8 mouse cellular contexts compared by ENCODE assay signal in the genomic region with DNA sequence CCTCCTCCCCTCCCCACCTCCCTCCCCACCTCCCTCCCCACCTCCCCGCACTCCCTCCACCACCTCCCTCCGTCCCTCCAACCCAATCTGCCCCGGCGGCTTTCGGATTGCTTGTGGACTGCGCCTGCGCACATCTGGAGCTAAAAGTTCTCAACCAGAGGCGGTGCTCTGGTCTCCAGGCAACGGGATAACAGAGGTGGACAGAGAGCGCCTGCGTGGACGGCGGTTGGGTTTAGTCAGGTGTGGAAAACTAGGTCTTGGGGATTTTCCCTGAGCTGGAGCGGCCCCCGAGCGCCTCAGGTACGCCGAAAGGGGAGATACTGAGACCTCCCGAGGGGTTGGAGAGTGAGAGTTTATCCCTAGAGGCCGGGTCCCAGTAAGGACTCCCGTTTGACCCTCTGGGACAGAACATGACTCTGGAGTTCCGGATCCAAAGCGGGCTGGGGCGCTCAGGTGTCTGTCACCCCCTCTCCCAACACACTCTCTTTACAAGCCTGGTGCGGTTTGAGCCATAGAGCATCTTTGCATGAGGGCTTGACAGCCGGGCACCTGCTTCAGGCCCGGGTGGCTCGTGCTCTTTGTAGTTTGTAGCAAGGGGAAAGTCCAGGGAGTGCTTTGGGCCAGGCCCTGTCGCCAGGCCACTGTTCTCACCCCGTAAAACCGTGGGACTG. TPM values are rescaled to one million over a fixed set of nuclear protein-coding genes. Genes with fewer than 3 reads are reported as not detected.
DNase-seq lines count a peak whose midpoint lies in the region; ATAC-seq and TF ChIP-seq lines count a peak whose summit lies in the region.

A gene (plus strand): TSS at position 106 of the 671 bp plus-strand sequence.

- no peak for TF ChIP-seq POLR2A in myocyte (IDR thresholded peaks at IDR 0.05; ENCODE audit: insufficient read length, low read depth)

- peaks cover 23% of the 10 kb centered on the region for H3K27me3 ChIP-seq in forebrain, embryonic 10.5 days (ENCODE audit: poor library complexity, severe bottlenecking)
- 0 out of 2 replicates have a peak, but pooled peaks cover 4% of the 10 kb centered on the region for H3K27me3 ChIP-seq in heart, embryonic 14.5 days (ENCODE audit: control insufficient read depth, insufficient read depth, low read length)
- H3K27me3 ChIP-seq in kidney, postnatal 0 days (ENCODE audit: insufficient read depth, low read length): no peaks in the 10 kb centered on the region
- H3K27me3 ChIP-seq in liver, embryonic 11.5 days (replicated peaks; ENCODE audit: control insufficient read depth, insufficient read depth, low read length): peaks cover 16% of the 10 kb centered on the region
- H3K27me3 ChIP-seq in myocyte (ENCODE audit: control insufficient read depth, insufficient read depth, insufficient read length): no peaks in the 10 kb centered on the region

- peaks cover 7% of the 10 kb centered on the region; the same call in 1 of the 2 replicates for H3K9me3 ChIP-seq in forebrain, embryonic 10.5 days
- H3K9me3 ChIP-seq in heart, embryonic 14.5 days (ENCODE audit: control insufficient read depth, low read length): peaks cover 5% of the 10 kb centered on the region; the same call in 1 of the 2 replicates
- H3K9me3 ChIP-seq in kidney, postnatal 0 days (replicated peaks; ENCODE audit: low read length): no peaks in the 10 kb centered on the region
- no peaks in the 10 kb centered on the region for H3K9me3 ChIP-seq in liver, embryonic 11.5 days (ENCODE audit: control insufficient read depth, low read length)

- H3K27ac ChIP-seq in forebrain, embryonic 10.5 days: peak within 1 kb of the TSS; percentile 86
- H3K27ac ChIP-seq in heart, embryonic 14.5 days (replicated peaks in 1 of 2; ENCODE audit: control insufficient read depth in 1 of 2, insufficient read depth in 1 of 2, low read depth in 2 of 2, low read length in 2 of 2): peak within 1 kb of the TSS; percentile 55 to 57; a peak in 3 of 4 replicates
- peak within 1 kb of the TSS; percentile 74 for H3K27ac ChIP-seq in kidney, postnatal 0 days
- H3K27ac ChIP-seq in liver, embryonic 11.5 days (ENCODE audit: low read depth, low read length): no peak within 1 kb of the TSS

- H3K4me1 ChIP-seq in forebrain, embryonic 10.5 days: peaks cover 28% of the 10 kb centered on the region
- H3K4me1 ChIP-seq in heart, embryonic 14.5 days (ENCODE audit: control insufficient read depth in 2 of 2, insufficient read depth in 2 of 2, low read length in 2 of 2): peaks cover 12 to 16% of the 10 kb centered on the region in 2 experiments
- H3K4me1 ChIP-seq in kidney, postnatal 0 days (replicated peaks; ENCODE audit: insufficient read depth, low read length): peaks cover 15% of the 10 kb centered on the region; the same call in 1 of the 2 replicates
- H3K4me1 ChIP-seq in liver, embryonic 11.5 days (replicated peaks; ENCODE audit: control insufficient read depth, insufficient read depth, low read length): 0 out of 2 replicates have a peak, but pooled peaks cover 5% of the 10 kb centered on the region

- peak within 1 kb of the TSS; percentile 75 for H3K9ac ChIP-seq in heart, embryonic 14.5 days (ENCODE audit: low read length)
- peak within 1 kb of the TSS; percentile 55 for H3K9ac ChIP-seq in kidney, postnatal 0 days (ENCODE audit: low read depth, low read length)
- peak within 1 kb of the TSS; percentile 53 for H3K9ac ChIP-seq in liver, embryonic 11.5 days (ENCODE audit: low read depth, low read length)

- H3ac ChIP-seq in myocyte (ENCODE audit: control insufficient read depth, insufficient read length): no peak within 1 kb of the TSS

- ATAC-seq in heart, embryonic 14.5 days (ENCODE audit: insufficient number of reproducible peaks, insufficient read depth, low FRiP score, low read depth): peak; percentile 79
- peak; percentile 87 for ATAC-seq in kidney, postnatal 0 days (replicated peaks; ENCODE audit: low FRiP score, low read depth)
- ATAC-seq in liver, embryonic 11.5 days (replicated peaks; ENCODE audit: low FRiP score): peak; percentile 79

- no peak for TF ChIP-seq CTCF in kidney, postnatal 0 days (IDR thresholded peaks at IDR 0.05; ENCODE audit: low read depth)

- peak within 1 kb of the TSS; percentile 65 for H3K4me3 ChIP-seq in forebrain, embryonic 10.5 days
- peak within 1 kb of the TSS; percentile 49 to 76 for H3K4me3 ChIP-seq in heart, embryonic 14.5 days (ENCODE audit: control insufficient read depth in 1 of 2, insufficient read depth in 1 of 2, low read depth in 1 of 2, low read length in 2 of 2)
- peak within 1 kb of the TSS; percentile 44 for H3K4me3 ChIP-seq in kidney, postnatal 0 days (replicated peaks; ENCODE audit: low read depth, low read length)
- peak within 1 kb of the TSS; percentile 57 for H3K4me3 ChIP-seq in liver, embryonic 11.5 days (ENCODE audit: low read depth, low read length)
- H3K4me3 ChIP-seq in myocyte: peak within 1 kb of the TSS; percentile 46

- peak; percentile 96 for DNase-seq in 3T3-L1 (ENCODE audit: low read depth, low spot score)
- peak; percentile 91 for DNase-seq in adrenal gland, adult 8-10 months
- peak; percentile 94 for DNase-seq in forebrain, embryonic 10.5 days (ENCODE audit: extremely low spot score, low spot score)
- DNase-seq in kidney, postnatal 0 days (ENCODE audit: low spot score): peak; percentile 97
- peak; percentile 78 for DNase-seq in liver, embryonic 11.5 days (ENCODE audit: low spot score)
- DNase-seq in spleen, postnatal 36 days (ENCODE audit: low spot score in 2 of 2): peak; percentile 76 to 80

- H3K79me2 ChIP-seq in myocyte (ENCODE audit: control insufficient read depth, insufficient read depth): no peaks in the 10 kb centered on the region

- no peaks in the 10 kb centered on the region for H3K36me3 ChIP-seq in forebrain, embryonic 10.5 days (replicated peaks)
- H3K36me3 ChIP-seq in heart, embryonic 14.5 days (ENCODE audit: control insufficient read depth, insufficient read depth, low read length): no peaks in the 10 kb centered on the region
- H3K36me3 ChIP-seq in kidney, postnatal 0 days (ENCODE audit: insufficient read depth, low read length): no peaks in the 10 kb centered on the region
- no peaks in the 10 kb centered on the region for H3K36me3 ChIP-seq in liver, embryonic 11.5 days (ENCODE audit: control insufficient read depth, insufficient read depth, low read length)
- H3K36me3 ChIP-seq in myocyte (ENCODE audit: control insufficient read depth, insufficient read depth): no peaks in the 10 kb centered on the region

- WGBS in forebrain, embryonic 10.5 days: 3% methylated on average over 31 of the region's 31 CpGs
- WGBS in heart, embryonic 14.5 days: 4% methylated on average over 29 of the region's 31 CpGs
- WGBS in kidney, postnatal 0 days: 3% methylated on average over 31 of the region's 31 CpGs
- 7% methylated on average over 31 of the region's 31 CpGs for WGBS in liver, embryonic 11.5 days

- peak within 1 kb of the TSS; percentile 78 for H3K4me2 ChIP-seq in heart, embryonic 14.5 days (ENCODE audit: low read length)
- H3K4me2 ChIP-seq in kidney, postnatal 0 days (ENCODE audit: low read length): peak within 1 kb of the TSS; percentile 86
- peak within 1 kb of the TSS; percentile 76 for H3K4me2 ChIP-seq in liver, embryonic 11.5 days
- H3K4me2 ChIP-seq in myocyte (ENCODE audit: low read depth): peak within 1 kb of the TSS; percentile 83

TF ChIP-seq in myocyte, 11 proteins besides CTCF, POLR2A, EP300 and RAD21:
- TF ChIP-seq MAX (IDR thresholded peaks at IDR 0.05; ENCODE audit: low read depth) (no peak), USF1 (IDR thresholded peaks at IDR 0.05; ENCODE audit: low read depth) (no peak), TCF3 (IDR thresholded peaks at IDR 0.05; ENCODE audit: insufficient read length, low read depth) (no peak), MYOD1 (IDR thresholded peaks at IDR 0.05; ENCODE audit: control insufficient read depth in 1 of 3, insufficient read length in 2 of 3, low read depth in 2 of 3) (no peak), SRF (IDR thresholded peaks at IDR 0.05; ENCODE audit: control insufficient read depth, insufficient read length, low read depth) (no peak), REST (IDR thresholded peaks at IDR 0.05; ENCODE audit: insufficient read depth, insufficient read length) (no peak), CEBPB (IDR thresholded peaks at IDR 0.05; ENCODE audit: insufficient read depth, poor library complexity, severe bottlenecking) (no peak), E2F4 (IDR thresholded peaks at IDR 0.05; ENCODE audit: insufficient read depth) (no peak), TCF12 (IDR thresholded peaks at IDR 0.05; ENCODE audit: insufficient read depth, poor library complexity, severe bottlenecking) (no peak), MYOG (IDR thresholded peaks at IDR 0.05; ENCODE audit: control insufficient read depth in 1 of 3, insufficient read depth in 1 of 3, insufficient read length in 2 of 3, low read depth in 2 of 3) (no peak), POLR2AphosphoS2 (IDR thresholded peaks at IDR 0.05; ENCODE audit: insufficient read length, low read depth) (no peak)

RNA-seq across cellular contexts. Expression of the gene that starts here (rescaled TPM):
- 1 to 10 TPM; 2.5 to 4.3 (median 3.4) TPM for total RNA-seq in adrenal gland, adult 8-10 months (2022)
- 1.3 and 1.7 TPM in 2 replicates for polyA plus RNA-seq in forebrain, embryonic 10.5 days (2016; fragmentation: Nextera tagmentation; extraction: Ambion mirVana)
- 0.93 and 1.1 TPM in 2 replicates for polyA plus RNA-seq in heart, embryonic 14.5 days (2014; fragmentation: Nextera tagmentation; extraction: Ambion mirVana)
- polyA plus RNA-seq in kidney, postnatal 0 days (2015; fragmentation: Nextera tagmentation; extraction: Ambion mirVana): 3.5 TPM in 2 replicates
- 0.43 and 0.49 TPM in 2 replicates for polyA plus RNA-seq in liver, embryonic 11.5 days (2014; fragmentation: Nextera tagmentation; extraction: Ambion mirVana)
- polyA plus RNA-seq in myocyte (2012; fragmentation: generic; extraction: Trizol): 1.7 TPM

Comparison
In these comparisons a context has a peak if more than half of its experiments do, and no peak if none do; other contexts are left out.
1. Peak in DNase-seq, ATAC-seq, H3K4me3 ChIP-seq, H3K9ac ChIP-seq and H3K4me2 ChIP-seq in liver, embryonic 11.5 days; RNA of the gene not detected or under 1 TPM.